Mouse (Mus musculus): ENCODE measurements at regions not wholly inside any gene's neighbourhood (a gene's known extent, or its start where the extent isn't known, plus 50 kb on each side); places are given as distances from the start of the nearest gene placed in this dataset.

DNA sequence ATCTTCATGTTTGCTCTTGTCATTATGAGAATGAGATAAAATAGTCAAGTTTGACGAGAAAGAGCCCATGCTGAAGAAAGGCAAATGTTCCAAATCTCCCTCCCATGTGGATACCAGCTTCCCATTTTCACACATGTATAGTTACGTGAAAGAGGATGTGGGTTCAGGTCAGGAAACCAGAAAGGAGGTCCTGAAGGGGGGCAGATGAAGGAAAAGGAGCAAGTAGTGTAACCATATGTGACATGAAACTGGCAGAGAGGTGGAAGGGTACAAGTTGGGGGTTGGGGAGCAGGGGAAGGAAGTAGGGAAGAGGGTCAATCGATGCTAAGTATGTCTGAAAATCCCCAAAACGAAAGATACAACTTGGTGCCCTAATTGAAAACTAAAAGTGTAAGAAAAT lies 132.6 kb upstream of the Pkn2 start:
- 0 out of 2 replicates have a peak, but pooled peaks cover 3% of the 10 kb centered on the region for H3K4me1 ChIP-seq (ENCODE audit: control insufficient read depth, insufficient read depth, low read length)
- 70% methylated on average over 4 of the region's 4 CpGs for WGBS
- ATAC-seq (replicated peaks; ENCODE audit: extremely low read depth, insufficient read depth, low FRiP score) = no peak

DNA sequence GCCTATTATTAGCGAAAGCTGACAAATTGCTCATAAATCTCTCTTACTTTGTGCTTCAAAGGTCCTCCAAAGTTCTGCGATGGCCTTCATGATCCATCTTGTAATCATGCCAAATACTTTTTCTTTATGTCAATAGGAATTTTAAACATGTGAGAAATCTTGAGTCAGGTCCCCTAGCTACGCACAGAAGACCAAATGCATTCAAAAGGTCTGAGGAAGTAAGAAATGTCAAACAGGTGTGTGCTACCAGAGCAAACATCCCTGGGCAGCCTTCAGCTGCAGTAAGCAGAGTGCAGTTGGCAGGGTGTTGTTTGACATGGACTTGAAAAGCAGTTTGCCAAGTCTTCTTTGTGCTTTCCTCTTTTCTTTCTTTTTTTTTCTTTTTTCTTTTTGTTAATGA lies 125.2 kb upstream of the Pkn2 start:
- Histone ChIP-seq H3K36me3 (ENCODE audit: control insufficient read depth, insufficient read depth) (no peaks in the 10 kb centered on the region), H3K9ac (ENCODE audit: low read length) (no peak overlapping the region), H3K4me3 (ENCODE audit: low read length) (no peak overlapping the region), H3K4me2 (ENCODE audit: low read depth, low read length) (no peak overlapping the region), H3K27ac (ENCODE audit: low read length) (no peak overlapping the region), H3K27me3 (ENCODE audit: control insufficient read depth, insufficient read depth, low read length) (no peaks in the 10 kb centered on the region), H3K4me1 (ENCODE audit: control insufficient read depth, insufficient read depth, low read length) (peaks cover 2% of the 10 kb centered on the region; the same call in 1 of the 2 replicates), H3K9me3 (replicated peaks; ENCODE audit: control insufficient read depth, low read length) (no peaks in the 10 kb centered on the region)
- 80% methylated on average over 3 of the region's 3 CpGs for WGBS
- no peak for ATAC-seq (replicated peaks; ENCODE audit: extremely low read depth, insufficient read depth, low FRiP score)

More for the DNA sequence above, 132.6 kb upstream of the Pkn2 start:
- Histone ChIP-seq H3K9ac (ENCODE audit: low read length) (no peak overlapping the region), H3K9me3 (replicated peaks; ENCODE audit: control insufficient read depth, low read length) (no peaks in the 10 kb centered on the region), H3K4me3 (ENCODE audit: low read length) (no peak overlapping the region), H3K27me3 (ENCODE audit: control insufficient read depth, insufficient read depth, low read length) (no peaks in the 10 kb centered on the region), H3K27ac (ENCODE audit: low read length) (no peak overlapping the region), H3K36me3 (ENCODE audit: control insufficient read depth, insufficient read depth) (no peaks in the 10 kb centered on the region), H3K4me2 (ENCODE audit: low read depth, low read length) (no peak overlapping the region)

DNA sequence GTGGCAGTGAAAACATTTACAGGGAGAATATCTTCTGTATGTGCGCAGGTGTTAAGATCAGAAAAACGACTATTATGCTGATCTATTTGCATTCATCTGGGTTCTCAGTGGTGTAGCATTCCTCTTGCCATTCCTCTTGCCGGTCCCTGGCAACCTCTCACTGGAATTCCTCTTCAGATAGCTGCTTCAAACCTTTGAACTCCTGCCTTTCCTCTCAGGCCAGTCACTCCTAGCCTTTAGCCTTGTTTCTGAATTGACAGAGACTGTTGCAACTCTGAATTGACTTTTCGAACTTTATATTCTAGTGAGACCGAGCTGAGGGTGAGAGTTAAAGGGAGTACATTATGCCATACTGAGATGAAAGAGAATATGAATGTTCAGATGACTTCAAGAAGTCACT lies 120.1 kb upstream of the Pkn2 start:
- H3K4me3 ChIP-seq (ENCODE audit: low read length) = no peak overlapping the region
- peaks cover 3% of the 10 kb centered on the region; the same call in 1 of the 2 replicates for H3K4me1 ChIP-seq (ENCODE audit: control insufficient read depth, insufficient read depth, low read length)
- H3K4me2 ChIP-seq (ENCODE audit: low read depth, low read length) = no peak overlapping the region
- WGBS = 53% methylated on average over 5 of the region's 5 CpGs
- no peak for ATAC-seq (replicated peaks; ENCODE audit: extremely low read depth, insufficient read depth, low FRiP score)
- no peaks in the 10 kb centered on the region for H3K36me3 ChIP-seq (ENCODE audit: control insufficient read depth, insufficient read depth)
- no peaks in the 10 kb centered on the region for H3K27me3 ChIP-seq (ENCODE audit: control insufficient read depth, insufficient read depth, low read length)
- no peak overlapping the region for H3K9ac ChIP-seq (ENCODE audit: low read length)
- H3K27ac ChIP-seq (ENCODE audit: low read length) = no peak overlapping the region
- no peaks in the 10 kb centered on the region for H3K9me3 ChIP-seq (replicated peaks; ENCODE audit: control insufficient read depth, low read length)

DNA sequence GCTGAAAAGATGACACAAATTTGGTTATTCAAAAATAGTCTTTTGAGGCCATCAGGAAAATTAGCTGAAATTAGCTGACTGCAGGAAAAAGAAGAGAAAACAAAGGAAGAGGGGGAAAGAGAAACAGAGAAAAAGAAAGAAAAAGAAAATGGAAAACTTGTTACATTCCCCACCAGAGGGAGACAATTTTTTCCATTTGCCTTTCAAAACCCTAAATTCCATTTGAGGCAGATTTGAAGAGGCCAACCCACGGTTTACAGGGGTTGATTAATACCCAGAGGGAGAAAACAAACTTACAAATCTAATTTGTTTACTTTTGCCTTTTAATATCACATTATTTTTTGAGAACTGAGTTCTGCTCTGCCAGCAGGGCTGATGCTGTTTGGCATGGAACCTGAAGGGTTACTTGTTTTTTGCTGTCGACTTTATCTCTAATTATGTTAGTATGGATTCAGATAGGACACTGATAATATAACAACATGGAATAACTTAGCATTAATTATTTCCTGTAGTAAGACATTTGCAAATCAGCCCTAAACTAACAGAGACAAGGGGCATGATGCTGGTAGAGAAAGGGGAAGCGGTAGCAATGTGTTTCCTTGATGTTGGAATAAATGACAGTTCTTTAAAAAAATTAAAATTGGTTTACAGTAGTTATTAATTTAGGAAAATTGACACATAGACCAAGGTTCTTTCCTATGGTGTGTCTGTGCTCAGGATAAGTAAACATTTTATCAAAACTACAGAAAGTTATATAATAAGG lies 114.4 kb upstream of the Pkn2 start:
- Histone ChIP-seq H3K4me1 (ENCODE audit: control insufficient read depth, insufficient read depth, low read length) (no peaks in the 10 kb centered on the region), H3K27ac (ENCODE audit: low read length) (no peak overlapping the region), H3K4me2 (ENCODE audit: low read depth, low read length) (no peak overlapping the region), H3K4me3 (ENCODE audit: low read length) (no peak overlapping the region), H3K9me3 (replicated peaks; ENCODE audit: control insufficient read depth, low read length) (no peaks in the 10 kb centered on the region), H3K27me3 (ENCODE audit: control insufficient read depth, insufficient read depth, low read length) (no peaks in the 10 kb centered on the region), H3K36me3 (ENCODE audit: control insufficient read depth, insufficient read depth) (no peaks in the 10 kb centered on the region), H3K9ac (ENCODE audit: low read length) (no peak overlapping the region)
- 47% methylated on average over 3 of the region's 3 CpGs for WGBS
- ATAC-seq (replicated peaks; ENCODE audit: extremely low read depth, insufficient read depth, low FRiP score) = no peak

DNA sequence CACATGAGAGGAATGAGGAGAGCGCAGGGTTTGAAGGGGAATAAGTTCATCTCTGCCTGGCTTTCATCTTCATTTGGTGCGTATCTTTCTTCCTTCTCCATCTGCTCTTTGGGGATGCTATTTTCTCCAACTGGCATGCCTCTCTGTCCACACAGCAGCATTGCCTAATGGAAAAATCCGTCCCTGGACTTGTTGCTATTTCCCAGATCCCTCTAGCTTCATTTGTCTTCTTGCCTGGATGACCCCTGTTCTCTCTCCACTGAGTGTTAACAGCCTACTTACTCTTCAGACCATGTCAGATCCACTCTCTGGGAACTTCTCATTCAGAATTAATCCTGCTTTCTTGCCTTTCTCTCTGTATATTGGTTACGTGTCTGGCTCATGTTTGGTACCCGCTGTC lies 102.7 kb upstream of the Pkn2 start:
- no peak overlapping the region for H3K4me2 ChIP-seq (ENCODE audit: low read depth, low read length)
- no peaks in the 10 kb centered on the region for H3K4me1 ChIP-seq (ENCODE audit: control insufficient read depth, insufficient read depth, low read length)
- no peaks in the 10 kb centered on the region for H3K27me3 ChIP-seq (ENCODE audit: control insufficient read depth, insufficient read depth, low read length)
- no peak overlapping the region for H3K9ac ChIP-seq (ENCODE audit: low read length)
- peaks cover 4% of the 10 kb centered on the region; the same call in 1 of the 2 replicates for H3K9me3 ChIP-seq (replicated peaks; ENCODE audit: control insufficient read depth, low read length)
- H3K4me3 ChIP-seq (ENCODE audit: low read length) = no peak overlapping the region
- H3K36me3 ChIP-seq (ENCODE audit: control insufficient read depth, insufficient read depth) = no peaks in the 10 kb centered on the region; the same call in 1 of the 2 replicates
- 61% methylated on average over 5 of the region's 5 CpGs for WGBS
- no peak for ATAC-seq (replicated peaks; ENCODE audit: extremely low read depth, insufficient read depth, low FRiP score)
- no peak overlapping the region for H3K27ac ChIP-seq (ENCODE audit: low read length)

DNA sequence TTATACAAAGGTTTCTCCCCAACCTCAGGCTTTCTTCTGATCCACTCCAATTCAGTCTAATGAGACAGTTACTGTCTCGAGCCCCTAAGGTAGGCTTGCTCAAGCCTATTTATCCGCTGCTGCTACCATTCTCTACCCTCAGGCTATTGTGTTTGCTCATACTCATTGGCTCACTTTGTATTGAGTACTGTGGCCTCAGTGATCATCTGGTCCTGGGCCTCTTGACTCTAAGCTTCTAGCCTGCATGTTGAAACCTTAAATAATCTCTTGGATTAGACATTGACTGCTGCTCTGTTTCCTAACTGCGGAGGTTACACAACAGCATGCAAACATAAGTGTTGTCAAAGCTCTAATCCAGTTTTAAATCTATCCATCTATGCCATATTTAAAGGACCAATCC lies 99.4 kb upstream of the Pkn2 start:
- Histone ChIP-seq H3K9ac (ENCODE audit: low read length) (no peak overlapping the region), H3K36me3 (ENCODE audit: control insufficient read depth, insufficient read depth) (no peaks in the 10 kb centered on the region), H3K9me3 (replicated peaks; ENCODE audit: control insufficient read depth, low read length) (no peaks in the 10 kb centered on the region), H3K27me3 (ENCODE audit: control insufficient read depth, insufficient read depth, low read length) (no peaks in the 10 kb centered on the region), H3K4me3 (ENCODE audit: low read length) (no peak overlapping the region), H3K27ac (ENCODE audit: low read length) (no peak overlapping the region), H3K4me2 (ENCODE audit: low read depth, low read length) (no peak overlapping the region), H3K4me1 (ENCODE audit: control insufficient read depth, insufficient read depth, low read length) (peaks cover 5% of the 10 kb centered on the region; the same call in 1 of the 2 replicates)
- WGBS = 77% methylated on average over 3 of the region's 3 CpGs
- ATAC-seq (replicated peaks; ENCODE audit: extremely low read depth, insufficient read depth, low FRiP score) = no peak

DNA sequence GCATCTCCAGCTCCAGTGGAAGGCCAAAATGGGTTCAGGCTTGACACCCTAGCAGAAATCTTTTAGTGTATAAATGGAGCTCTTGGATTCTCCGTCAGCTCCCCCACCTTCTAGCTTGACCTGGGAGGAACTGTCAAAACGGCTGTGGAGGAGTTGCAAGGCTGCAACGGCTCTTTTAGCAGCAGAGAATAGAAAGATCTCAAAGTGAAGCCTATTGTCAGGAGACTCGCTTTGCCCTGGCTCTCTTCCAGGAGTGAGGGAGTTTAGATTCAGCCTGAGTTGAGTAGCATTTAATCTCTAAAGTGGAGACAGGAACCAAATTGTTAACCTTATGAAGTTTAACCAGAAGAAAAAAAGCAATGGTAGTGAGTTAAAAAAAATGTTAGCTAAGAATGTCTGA lies 97.4 kb upstream of the Pkn2 start:
- H3K27ac ChIP-seq (ENCODE audit: low read length) = no peak overlapping the region
- no peaks in the 10 kb centered on the region for H3K27me3 ChIP-seq (ENCODE audit: control insufficient read depth, insufficient read depth, low read length)
- no peak overlapping the region for H3K9ac ChIP-seq (ENCODE audit: low read length)
- no peak overlapping the region for H3K4me3 ChIP-seq (ENCODE audit: low read length)
- 0 out of 2 replicates have a peak, but pooled peaks have one; percentile 10 for ATAC-seq (replicated peaks; ENCODE audit: extremely low read depth, insufficient read depth, low FRiP score)
- no peaks in the 10 kb centered on the region for H3K36me3 ChIP-seq (ENCODE audit: control insufficient read depth, insufficient read depth)
- no peaks in the 10 kb centered on the region for H3K9me3 ChIP-seq (replicated peaks; ENCODE audit: control insufficient read depth, low read length)
- H3K4me1 ChIP-seq (ENCODE audit: control insufficient read depth, insufficient read depth, low read length) = peaks cover 5% of the 10 kb centered on the region; the same call in 1 of the 2 replicates
- no peak overlapping the region; the same call in 1 of the 2 replicates for H3K4me2 ChIP-seq (ENCODE audit: low read depth, low read length)
- WGBS = 11% methylated on average over 4 of the region's 4 CpGs

DNA sequence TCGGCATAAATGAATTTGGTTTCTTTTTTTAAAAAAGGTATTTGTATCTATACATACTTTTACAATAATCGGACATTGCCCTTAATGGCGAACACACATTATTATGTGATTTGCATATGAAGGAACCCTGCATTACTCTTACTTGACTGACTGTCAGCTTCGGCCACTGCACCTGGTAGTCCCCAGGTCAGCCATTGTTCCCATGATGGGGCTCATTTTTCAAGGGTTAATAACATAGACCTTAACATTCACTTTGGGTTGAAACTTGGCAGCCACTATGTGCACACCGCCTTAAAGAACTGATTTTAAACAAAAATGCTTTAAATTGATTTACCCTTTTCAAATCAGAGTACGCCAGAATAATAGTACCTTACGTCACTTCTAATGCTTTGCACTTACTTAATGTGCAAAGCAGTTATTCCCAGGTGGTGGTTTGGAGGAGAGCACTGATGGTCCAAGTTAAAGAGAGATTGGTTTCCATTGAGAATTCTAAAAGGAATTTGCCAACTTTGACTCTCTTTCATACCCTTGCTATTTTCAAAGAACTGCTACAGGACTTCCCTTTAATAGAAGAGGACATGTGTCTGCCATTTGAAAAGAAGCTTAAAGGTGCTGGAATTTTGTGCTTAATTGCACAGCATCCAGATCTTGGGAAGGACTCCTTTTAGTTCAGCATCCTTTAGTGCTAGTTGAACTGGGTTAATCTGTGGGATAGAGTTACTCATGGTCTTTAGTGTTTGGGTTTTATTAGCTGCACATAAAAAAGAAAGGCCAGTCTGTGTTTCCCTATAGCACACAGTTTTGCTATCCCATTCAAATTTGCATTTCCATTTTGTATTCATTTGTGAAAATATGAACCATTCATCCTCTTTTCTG lies 95.0 kb upstream of the Pkn2 start:
- Histone ChIP-seq H3K27ac (ENCODE audit: low read length) (no peak overlapping the region), H3K4me2 (ENCODE audit: low read depth, low read length) (no peak overlapping the region), H3K9me3 (replicated peaks; ENCODE audit: control insufficient read depth, low read length) (no peaks in the 10 kb centered on the region), H3K36me3 (ENCODE audit: control insufficient read depth, insufficient read depth) (no peaks in the 10 kb centered on the region), H3K4me3 (ENCODE audit: low read length) (no peak overlapping the region), H3K9ac (ENCODE audit: low read length) (no peak overlapping the region), H3K4me1 (ENCODE audit: control insufficient read depth, insufficient read depth, low read length) (peaks cover 5% of the 10 kb centered on the region; the same call in 1 of the 2 replicates), H3K27me3 (ENCODE audit: control insufficient read depth, insufficient read depth, low read length) (no peaks in the 10 kb centered on the region)
- no peak for ATAC-seq (replicated peaks; ENCODE audit: extremely low read depth, insufficient read depth, low FRiP score)
- 87% methylated on average over 7 of the region's 7 CpGs for WGBS

DNA sequence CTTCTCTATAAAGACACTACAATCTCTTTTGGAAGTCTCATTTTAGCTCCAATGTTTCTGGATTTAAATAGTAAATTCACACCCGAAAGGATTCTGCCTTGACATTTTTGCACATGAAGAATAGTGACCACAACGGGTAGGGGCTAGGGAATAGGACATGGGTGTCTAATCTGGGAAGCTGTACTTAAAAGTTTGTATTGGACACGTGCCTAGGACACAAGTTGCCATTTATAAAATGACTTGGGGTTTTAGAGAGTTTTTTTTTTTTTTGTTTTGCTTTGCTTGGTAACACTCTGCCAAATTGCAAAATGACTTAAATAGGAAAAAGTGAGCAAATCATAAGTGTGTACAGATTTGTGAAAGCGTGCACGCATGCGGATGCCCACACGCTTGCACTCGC lies 93.8 kb upstream of the Pkn2 start:
- Histone ChIP-seq H3K27me3 (ENCODE audit: control insufficient read depth, insufficient read depth, low read length) (no peaks in the 10 kb centered on the region), H3K4me3 (ENCODE audit: low read length) (no peak overlapping the region), H3K4me2 (ENCODE audit: low read depth, low read length) (no peak overlapping the region), H3K27ac (ENCODE audit: low read length) (no peak overlapping the region), H3K9me3 (replicated peaks; ENCODE audit: control insufficient read depth, low read length) (no peaks in the 10 kb centered on the region), H3K4me1 (ENCODE audit: control insufficient read depth, insufficient read depth, low read length) (peaks cover 5% of the 10 kb centered on the region; the same call in 1 of the 2 replicates), H3K36me3 (ENCODE audit: control insufficient read depth, insufficient read depth) (no peaks in the 10 kb centered on the region), H3K9ac (ENCODE audit: low read length) (no peak overlapping the region)
- 69% methylated on average over 8 of the region's 8 CpGs for WGBS
- ATAC-seq (replicated peaks; ENCODE audit: extremely low read depth, insufficient read depth, low FRiP score) = no peak
